Mouse (Mus musculus) left cerebral cortex, adult 18-20 months (tissue): ENCODE data around the gene Pfn1. TPM values are rescaled to one million over a fixed set of nuclear protein-coding genes. Genes with fewer than 3 reads are reported as not detected.
A peak's percentile ranks its signal among the peaks of the same experiment; 100 is the strongest.

Experiments
- DNase-seq, 2 experiments: peaks; one replicate each; pipeline ENCODE4 v3.0.0; 2021 to 2022; ENCODE audit warnings: low spot score in 2 of 2, mixed read lengths in 1 of 2
- total RNA-seq, 2 experiments: library from RNA; stranded (reverse); gene quantifications; 2 replicates each; pipeline ENCODE4 v1.2.3; 2021

Pfn1 gene
- total RNA-seq, 2 experiments from 2014 or later: 224 to 231 TPM

GRCm38 (mm10) chr11:70678092-70678491 lies 23.6 kb upstream of the Pfn1 start:
- DNase-seq: no peak

- DNase-seq: no peak
Observed at GRCm38 (mm10) chr11:70674501-70674900, 20.1 kb upstream of the Pfn1 start.

GRCm38 (mm10) chr11:70674014-70674413 lies 19.6 kb upstream of the Pfn1 start:
- no peak for DNase-seq

GRCm38 (mm10) chr11:70671333-70672047 lies 17.0 kb upstream of the Pfn1 start:
- no peak for DNase-seq

- peak in 1 of 2 experiments; percentile 20 for DNase-seq
Observed at GRCm38 (mm10) chr11:70670483-70670882, 16.0 kb upstream of the Pfn1 start.

DNA sequence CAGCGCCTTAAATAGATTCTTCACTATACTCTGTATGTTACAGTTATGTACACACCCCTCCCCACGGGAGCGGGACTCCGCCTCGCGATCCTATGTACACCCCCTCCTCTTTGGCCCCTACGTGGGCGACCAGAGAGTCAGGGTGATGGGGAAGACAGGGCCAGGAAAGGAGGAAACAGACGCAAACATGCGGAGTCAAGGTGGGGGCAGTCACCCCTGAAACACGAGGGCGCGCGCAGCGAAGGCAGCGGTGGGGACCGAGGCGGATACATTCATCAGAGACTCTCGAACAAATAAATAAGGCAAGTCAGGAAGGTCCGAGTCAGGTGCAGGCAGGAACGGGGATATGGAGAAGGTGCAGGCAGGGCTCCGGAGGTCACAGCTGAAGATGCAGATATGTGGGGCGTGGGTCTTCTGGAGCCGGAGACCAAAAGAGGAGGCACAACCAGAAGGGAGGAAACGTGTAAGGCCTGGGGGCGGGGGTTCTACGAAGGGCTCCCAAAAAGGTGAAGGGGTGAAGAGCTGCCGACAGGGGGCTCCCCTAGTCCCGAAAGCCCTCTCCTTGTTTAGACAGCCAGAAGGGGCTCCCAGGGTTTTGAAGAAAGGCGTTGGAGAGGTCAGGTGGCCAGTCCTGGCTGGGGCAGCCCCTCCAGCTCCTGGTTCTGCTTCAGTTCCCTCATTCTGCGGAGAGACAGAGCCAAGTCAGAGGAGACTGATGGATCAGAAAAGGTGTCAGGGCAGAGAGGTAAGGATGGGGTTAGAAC lies 15.3 kb upstream of the Pfn1 start:
- peak; percentile 41 to 48 for DNase-seq

DNA sequence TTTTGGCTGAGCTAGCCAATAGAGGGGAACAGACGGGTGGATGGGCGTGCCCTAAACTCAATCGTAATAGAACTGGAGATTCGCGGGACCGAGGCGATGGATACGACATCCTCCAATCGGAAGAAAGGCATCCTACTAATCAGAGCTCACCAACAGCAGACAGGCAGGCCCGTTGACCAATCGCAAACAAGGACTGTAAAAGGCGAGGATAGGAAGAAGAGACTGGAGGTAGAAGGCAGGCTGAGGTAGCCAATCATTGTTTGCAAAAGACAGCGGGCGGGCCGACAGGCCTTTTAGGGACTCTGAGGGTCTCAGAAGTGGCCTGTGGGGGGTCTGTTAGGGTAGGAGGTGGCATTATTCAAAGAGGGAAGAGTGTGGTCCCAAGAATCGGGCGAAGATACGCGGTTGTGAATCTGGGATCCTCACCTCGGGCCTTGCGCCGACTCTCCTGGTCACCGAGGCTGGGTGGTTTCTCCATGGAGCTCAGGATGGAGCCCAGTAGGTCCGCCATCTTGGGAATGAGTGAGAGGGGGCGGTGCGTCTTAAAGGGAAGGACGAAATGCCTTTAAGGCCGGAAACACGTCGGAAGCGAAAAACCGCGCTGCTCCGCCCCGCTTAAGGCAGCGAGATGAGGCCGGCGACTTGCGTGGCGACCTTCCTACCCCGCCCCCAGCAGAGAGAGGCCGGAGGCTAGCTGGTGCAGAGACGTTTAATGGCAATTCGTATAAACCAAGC lies 14.5 kb upstream of the Pfn1 start, which contains the start of gene Spag7:
TSS of gene Spag7 (minus strand) at position 646 of the 735 bp plus-strand sequence.
- DNase-seq: peak; percentile 95 to 98

DNA sequence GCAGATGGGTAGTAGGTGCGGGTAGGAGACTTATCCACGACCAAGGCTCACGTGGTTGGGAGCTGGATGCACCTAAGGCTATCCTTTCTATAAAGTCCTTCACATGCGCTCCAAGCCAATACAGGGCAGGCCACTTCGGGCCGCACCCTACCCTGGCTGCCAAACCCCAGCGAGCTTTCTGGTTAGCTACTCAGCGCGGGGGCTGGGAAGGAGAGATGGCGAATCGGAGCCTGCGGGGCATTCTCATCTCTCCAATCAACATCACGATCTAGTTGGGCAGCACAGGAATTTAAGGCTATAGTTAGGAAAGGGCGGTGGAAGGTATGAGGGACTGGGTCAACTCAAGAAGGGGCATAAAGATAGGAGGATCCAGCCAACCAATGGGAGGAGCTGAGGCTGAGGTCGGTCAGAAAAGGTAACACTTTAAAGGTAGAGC lies 13.9 kb upstream of the Pfn1 start:
- peak; percentile 65 to 84 for DNase-seq

- DNase-seq: no peak
Observed at GRCm38 (mm10) chr11:70667271-70668150, 13.1 kb upstream of the Pfn1 start.

DNA sequence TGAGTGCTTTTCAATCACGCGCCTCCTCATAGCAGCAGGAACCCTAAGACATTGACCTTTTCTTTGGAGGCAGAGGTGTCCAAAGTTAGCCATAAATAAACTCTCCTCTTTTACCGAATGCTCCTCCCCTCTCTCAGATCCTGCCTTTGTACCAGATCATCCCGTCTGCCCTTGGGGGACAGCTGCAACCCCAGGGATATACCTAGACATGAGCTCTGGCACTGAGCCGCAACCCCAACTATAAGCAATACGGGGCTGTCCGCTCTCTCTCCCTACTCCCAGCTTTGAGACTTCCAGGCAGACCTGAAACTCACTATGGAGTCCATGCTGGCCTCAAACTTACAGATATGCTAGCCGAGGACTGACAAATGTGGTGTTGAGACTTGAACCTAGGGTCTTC lies 12.2 kb upstream of the Pfn1 start:
- DNase-seq: no peak

- no peak for DNase-seq
Observed at GRCm38 (mm10) chr11:70664741-70665140, 10.3 kb upstream of the Pfn1 start.

DNA sequence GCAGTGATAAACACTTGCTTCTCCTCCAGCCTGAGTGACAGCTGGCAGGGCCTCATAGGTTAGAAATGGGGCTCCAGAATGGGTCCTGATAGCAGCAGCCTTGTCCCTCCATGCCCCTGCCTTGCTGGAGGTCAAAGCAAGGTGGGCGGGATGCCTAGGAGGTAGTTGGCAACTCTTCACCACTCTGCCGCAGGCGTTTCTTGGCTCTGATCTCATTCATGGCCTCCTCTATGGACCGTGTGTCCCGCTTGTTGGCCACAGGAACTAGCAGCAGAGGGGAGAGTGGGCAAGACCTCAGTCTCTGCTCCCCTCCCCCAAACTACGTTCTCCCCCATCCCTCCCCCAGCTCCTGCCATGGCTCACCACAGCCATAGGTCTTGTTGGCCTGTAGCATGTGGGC lies 9.5 kb upstream of the Pfn1 start:
- DNase-seq: no peak

DNA sequence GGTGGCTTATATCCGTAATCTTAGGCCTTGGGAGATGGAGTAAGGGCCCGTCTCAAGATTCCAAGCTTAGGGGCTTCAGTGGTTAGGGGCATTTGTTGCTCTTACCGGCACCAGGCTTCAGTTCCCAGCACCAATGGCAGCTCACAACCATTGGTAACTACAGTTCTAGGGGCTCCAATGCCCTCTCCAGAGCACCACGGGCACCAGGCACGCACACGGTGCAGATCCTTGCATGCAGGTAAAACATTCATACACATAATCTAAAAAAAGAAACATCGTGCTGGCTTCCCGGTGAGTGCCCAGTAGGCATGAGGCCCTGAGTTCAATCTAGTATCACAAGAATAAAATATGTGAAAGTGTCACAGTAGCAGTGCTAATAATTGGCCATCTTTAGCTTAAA lies 8.7 kb upstream of the Pfn1 start:
- no peak for DNase-seq

GRCm38 (mm10) chr11:70660571-70660970 lies 6.1 kb upstream of the Pfn1 start:
- no peak for DNase-seq

DNA sequence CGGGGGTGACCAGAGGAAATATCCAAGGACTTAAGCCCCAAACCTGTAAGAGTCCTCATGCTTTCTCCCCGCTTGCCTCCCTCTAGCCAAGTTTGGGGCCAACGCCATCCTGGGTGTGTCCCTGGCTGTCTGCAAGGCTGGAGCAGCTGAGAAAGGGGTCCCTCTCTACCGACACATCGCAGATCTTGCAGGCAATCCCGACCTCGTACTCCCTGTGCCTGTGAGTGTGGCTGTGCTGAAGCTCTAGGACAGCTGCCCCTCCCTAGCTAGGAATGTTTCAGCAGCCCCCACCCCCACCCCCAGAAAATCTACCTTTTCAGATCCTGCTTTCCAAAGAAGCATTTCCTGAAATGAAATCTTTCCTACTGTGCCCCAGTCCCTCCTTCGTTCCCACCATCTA lies 4.5 kb upstream of the Pfn1 start:
- no peak for DNase-seq

GRCm38 (mm10) chr11:70658521-70658920 lies 4.1 kb upstream of the Pfn1 start:
- no peak for DNase-seq

DNA sequence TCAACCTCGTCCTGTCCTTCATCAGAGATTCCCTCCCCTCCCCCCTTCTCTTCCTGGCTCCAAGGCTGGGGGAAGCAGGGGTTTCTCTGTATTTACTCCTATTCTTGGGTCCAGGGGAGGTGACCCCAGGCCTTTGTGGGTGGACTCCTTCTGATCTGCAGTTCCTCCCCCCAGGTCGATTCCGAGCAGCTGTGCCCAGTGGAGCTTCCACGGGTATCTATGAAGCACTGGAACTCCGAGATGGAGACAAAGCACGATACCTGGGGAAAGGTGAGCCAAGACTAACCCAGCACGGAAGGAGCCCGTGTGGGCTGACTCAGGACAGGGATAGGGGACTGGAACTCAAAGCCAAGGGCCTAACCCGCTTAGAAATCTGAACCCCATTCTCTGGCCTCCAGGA lies 3.5 kb upstream of the Pfn1 start:
- DNase-seq: no peak

DNA sequence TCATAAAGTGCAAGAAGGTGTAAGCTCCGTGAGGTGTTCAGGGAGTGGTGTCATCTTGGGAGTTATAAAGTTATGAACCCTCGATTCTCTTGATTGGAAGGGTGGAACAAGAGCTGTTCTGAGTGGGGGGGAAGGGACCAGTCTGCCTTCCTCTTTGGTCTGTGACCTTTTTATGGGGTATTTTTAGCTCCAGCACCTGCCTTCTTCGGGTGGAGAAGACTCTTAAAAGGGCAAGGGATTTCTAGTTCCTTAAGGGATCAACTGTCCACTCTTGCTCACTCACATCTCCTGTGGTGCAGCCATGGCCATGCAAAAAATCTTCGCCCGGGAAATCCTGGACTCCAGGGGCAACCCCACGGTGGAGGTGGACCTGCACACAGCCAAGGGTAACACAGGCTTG lies 3.1 kb upstream of the Pfn1 start:
- DNase-seq: no peak

DNA sequence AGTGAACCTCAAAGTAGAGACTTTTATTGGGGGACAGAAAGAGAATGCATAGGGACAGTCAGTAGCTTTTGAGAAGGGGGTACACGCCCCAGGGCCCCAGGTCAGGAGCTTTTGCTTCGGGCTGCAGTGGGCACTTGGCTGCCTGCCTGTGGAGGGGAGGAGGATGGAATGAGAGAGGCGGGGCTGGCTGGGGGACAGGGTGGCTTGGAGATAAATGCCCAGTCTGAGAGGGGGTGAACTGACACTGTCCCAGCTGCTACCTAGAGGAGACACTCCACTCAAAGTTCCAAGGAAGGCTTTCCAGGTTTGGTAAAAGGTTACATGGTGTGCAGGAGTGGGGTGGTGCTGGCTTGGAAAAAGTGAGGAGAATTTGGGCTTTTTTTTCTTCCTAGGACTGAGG lies 2.5 kb upstream of the Pfn1 start, which contains the start of gene Eno3:
TSS of gene Eno3 (plus strand) at position 239 of the 400 bp plus-strand sequence.
- no peak for DNase-seq

GRCm38 (mm10) chr11:70656456-70656927 lies 2.0 kb upstream of the Pfn1 start:
- no peak for DNase-seq
